Comparison of ENCODE assay signal across 20 mouse cellular contexts in the genomic region with DNA sequence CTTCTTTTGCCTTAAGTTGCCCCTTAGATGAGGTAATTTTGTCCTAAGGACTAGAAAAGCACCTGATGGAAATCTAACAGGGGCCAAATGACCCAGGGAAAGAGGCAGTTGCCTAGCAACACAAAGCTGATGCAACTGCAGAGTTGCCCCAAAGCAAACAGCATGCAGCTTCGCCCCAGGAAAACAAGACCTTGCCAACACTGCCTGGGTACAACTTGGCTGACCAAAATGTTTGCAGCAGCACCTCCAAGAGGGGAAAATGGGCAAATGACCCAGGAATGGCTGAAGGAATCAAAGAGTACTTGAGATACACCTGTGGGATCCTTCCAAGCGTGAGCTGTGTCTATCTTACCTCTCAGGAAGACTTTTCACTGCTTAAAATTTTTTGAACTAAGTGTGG. TPM values are rescaled to one million over a fixed set of nuclear protein-coding genes. Genes with fewer than 3 reads are reported as not detected.
DNase-seq lines count a peak whose midpoint lies in the region; ATAC-seq and TF ChIP-seq lines count a peak whose summit lies in the region.
"Had no signal": no experiment of that assay in that cellular context is flagged by ENCODE, and none has a peak within 500 bp of the region (broad histone marks: within the 10 kb centered on the region; RNA-seq: fewer than 3 reads in every experiment).

No protein-coding gene starts in this region.

- ATAC-seq in monocyte, adult 5-6 weeks (replicated peaks; ENCODE audit: insufficient number of reproducible peaks, low FRiP score, low TSS enrichment, poor library complexity, severe bottlenecking), result no peak
- ATAC-seq: midbrain, embryonic 13.5 days had no signal

- TF ChIP-seq CTCF in layer of hippocampus, adult 2 months (conservative IDR thresholded peaks at IDR 0.05), result peak; percentile 50

- no peak overlapping the region for H3K27ac ChIP-seq in layer of hippocampus, adult 2 months
- H3K27ac ChIP-seq: embryonic facial prominence, embryonic 10.5 days; forebrain, embryonic 12.5 days; hindbrain, embryonic 10.5 days; midbrain, embryonic 13.5 days had no signal

- no peak for DNase-seq in layer of hippocampus, adult 2 months (ENCODE audit: low spot score in 2 of 2)
- DNase-seq in layer of hippocampus, postnatal 10 days (ENCODE audit: low spot score in 2 of 2), result no peak
- peak; percentile 84 to 91 for DNase-seq in cerebellum, adult 18-20 months
- DNase-seq in cerebellum, postnatal 14 days, result peak; percentile 85 to 88
- peak; percentile 45 for DNase-seq in lung, postnatal 14 days
- no peak for DNase-seq in frontal cortex, postnatal 10 days (ENCODE audit: low spot score in 2 of 2)
- DNase-seq in yolk sac, embryonic 10.5 days (ENCODE audit: low spot score), result no peak
- DNase-seq: adrenal gland, adult 2 months; B cell, adult 2 months; gastrocnemius, postnatal 36 days; kidney, adult 2 months; kidney, postnatal 25 days; thymus, postnatal 36 days had no signal

- H3K4me3 ChIP-seq in layer of hippocampus, adult 2 months, result no peak overlapping the region
- H3K4me3 ChIP-seq: embryonic facial prominence, embryonic 10.5 days; forebrain, embryonic 12.5 days; hindbrain, embryonic 10.5 days; midbrain, embryonic 13.5 days; myocyte had no signal

RNA-seq across cellular contexts. Expression of gene Gh, which starts 9.8 kb away (rescaled TPM):
- total RNA-seq in layer of hippocampus, adult 2 months (2021), result not detected
- not detected for total RNA-seq in layer of hippocampus, postnatal 10 days (2021)
- total RNA-seq in monocyte, adult 5-6 weeks (2017), result 1.5 TPM in 1 of 3 replicates, not detected in the others
- total RNA-seq: adrenal gland, adult 2 months; gastrocnemius, postnatal 36 days; megakaryocyte progenitor cell, adult 5-6 weeks had no signal

RNA-seq across cellular contexts. Expression of gene Tcam1, which starts 15.4 kb away (rescaled TPM):
- total RNA-seq in layer of hippocampus, adult 2 months (2021), result under 1 TPM; 0.15 to 0.34 TPM
- under 1 TPM; 0.16 to 0.20 TPM for total RNA-seq in layer of hippocampus, postnatal 10 days (2021)
- not detected in 3 replicates for total RNA-seq in monocyte, adult 5-6 weeks (2017)

RNA-seq across cellular contexts. Expression of gene Smarcd2, which starts 19.1 kb away (rescaled TPM):
- total RNA-seq in layer of hippocampus, adult 2 months (2021), result 10 to 100 TPM; 32.8 to 34.4 TPM
- total RNA-seq in layer of hippocampus, postnatal 10 days (2021), result 10 to 100 TPM; 22.0 to 23.0 TPM
- 131 to 175 TPM (median 165 TPM) in 3 replicates for total RNA-seq in monocyte, adult 5-6 weeks (2017)

RNA-seq across cellular contexts. Expression of gene Cd79b, which starts 22.7 kb away (rescaled TPM):
- total RNA-seq in layer of hippocampus, adult 2 months (2021), result not detected
- under 1 TPM; 0.38 to 0.59 TPM for total RNA-seq in layer of hippocampus, postnatal 10 days (2021)
- total RNA-seq in monocyte, adult 5-6 weeks (2017), result 105 to 131 TPM (median 123 TPM) in 3 replicates

RNA-seq across cellular contexts. Expression of gene Psmc5, which starts 35.9 kb away (rescaled TPM):
- total RNA-seq in layer of hippocampus, adult 2 months (2021), result 100 to 1,000 TPM; 160 to 176 TPM
- 100 to 1,000 TPM; 132 to 133 TPM for total RNA-seq in layer of hippocampus, postnatal 10 days (2021)
- total RNA-seq in monocyte, adult 5-6 weeks (2017), result 75.9 to 107 TPM (median 106 TPM) in 3 replicates

Comparison
In these comparisons a context has a peak if more than half of its experiments do, and no peak if none do; other contexts are left out.
1. DNase-seq: peak in cerebellum, adult 18-20 months (2 of 2), cerebellum, postnatal 14 days (2 of 2) and lung, postnatal 14 days (single experiment); none in layer of hippocampus, adult 2 months (0 of 2), layer of hippocampus, postnatal 10 days (0 of 2), frontal cortex, postnatal 10 days (0 of 2) and yolk sac, embryonic 10.5 days (single experiment).